Mouse (Mus musculus): ENCODE measurements around the gene Rbfox3.

Gene Rbfox3

GRCm38 (mm10) chr11:118552478-118552877, 358.9 kb downstream of the Rbfox3 start:
- DNase-seq (ENCODE audit: low read depth, low spot score): no peak

GRCm38 (mm10) chr11:118551705-118552104, 359.7 kb downstream of the Rbfox3 start:
- no peak for DNase-seq (ENCODE audit: low read depth, low spot score)

GRCm38 (mm10) chr11:118550773-118551520, 360.4 kb downstream of the Rbfox3 start:
- no peak for DNase-seq (ENCODE audit: low read depth, low spot score)

- DNase-seq (ENCODE audit: low read depth, low spot score): no peak
These were observed 363.2 kb downstream of the Rbfox3 start for GRCm38 (mm10) chr11:118548242-118548641.

GRCm38 (mm10) chr11:118546269-118546668, 365.1 kb downstream of the Rbfox3 start:
- DNase-seq (ENCODE audit: low read depth, low spot score): no peak

GRCm38 (mm10) chr11:118545690-118546089, 365.7 kb downstream of the Rbfox3 start:
- DNase-seq (ENCODE audit: low read depth, low spot score): no peak

- no peak for DNase-seq (ENCODE audit: low read depth, low spot score)
These were observed 366.8 kb downstream of the Rbfox3 start for GRCm38 (mm10) chr11:118544564-118544963.

GRCm38 (mm10) chr11:118542906-118543305, 368.5 kb downstream of the Rbfox3 start:
- no peak for DNase-seq (ENCODE audit: low read depth, low spot score)

- DNase-seq (ENCODE audit: low read depth, low spot score): no peak
These were observed 370.9 kb downstream of the Rbfox3 start for GRCm38 (mm10) chr11:118540411-118541026.

GRCm38 (mm10) chr11:118538008-118538407, 373.4 kb downstream of the Rbfox3 start:
- no peak for DNase-seq (ENCODE audit: low read depth, low spot score)

- no peak for DNase-seq (ENCODE audit: low read depth, low spot score)
These were observed 376.9 kb downstream of the Rbfox3 start for GRCm38 (mm10) chr11:118534382-118535092.

- DNase-seq (ENCODE audit: low read depth, low spot score): no peak
These were observed 381.1 kb downstream of the Rbfox3 start for GRCm38 (mm10) chr11:118530313-118530712.

- no peak for DNase-seq (ENCODE audit: low read depth, low spot score)
These were observed 382.6 kb downstream of the Rbfox3 start for GRCm38 (mm10) chr11:118528761-118529160.

- DNase-seq (ENCODE audit: low read depth, low spot score): no peak
These were observed 386.3 kb downstream of the Rbfox3 start for GRCm38 (mm10) chr11:118525059-118525458.

GRCm38 (mm10) chr11:118523496-118524145, 387.8 kb downstream of the Rbfox3 start:
- no peak for DNase-seq (ENCODE audit: low read depth, low spot score)

GRCm38 (mm10) chr11:118520932-118521331, 390.5 kb downstream of the Rbfox3 start:
- DNase-seq (ENCODE audit: low read depth, low spot score): no peak

- DNase-seq (ENCODE audit: low read depth, low spot score): no peak
These were observed 391.1 kb downstream of the Rbfox3 start for GRCm38 (mm10) chr11:118520251-118520650.

GRCm38 (mm10) chr11:118518743-118519142, 392.7 kb downstream of the Rbfox3 start:
- DNase-seq (ENCODE audit: low read depth, low spot score): no peak

- no peak for DNase-seq (ENCODE audit: low read depth, low spot score)
These were observed 393.5 kb downstream of the Rbfox3 start for GRCm38 (mm10) chr11:118517924-118518323.

GRCm38 (mm10) chr11:118512257-118512910, 399.0 kb downstream of the Rbfox3 start:
- no peak for DNase-seq (ENCODE audit: low read depth, low spot score)

GRCm38 (mm10) chr11:118511851-118512250, 399.5 kb downstream of the Rbfox3 start:
- no peak for DNase-seq (ENCODE audit: low read depth, low spot score)
